Mouse (Mus musculus) adrenal gland, postnatal 4 days (tissue): Measurements from ENCODE around the gene Jaml. TPM values are rescaled to one million over a fixed set of nuclear protein-coding genes. Genes with fewer than 3 reads are reported as not detected.
"Not testable (repeated sequence)": the region's sequence is repeated elsewhere in the genome, so short reads cannot be mapped to it uniquely, and the experiment has no call there.

Experiments used
- DNase-seq, 2 experiments: peaks; one replicate each; pipeline ENCODE4 v3.0.0; 2021 to 2022; ENCODE audit warnings: low spot score in 2 of 2, mixed read lengths in 2 of 2
- long read RNA-seq, 2 experiments: library from polyadenylated mRNA; stranded (forward); transcript quantifications; one replicate each; pipeline ENCODE4 v2.0.0; 2021
- total RNA-seq, 2 experiments: library from RNA; stranded (reverse); gene quantifications; 2 replicates each; pipeline ENCODE4 v1.2.3; 2021

Gene Jaml
- 1 to 10 TPM; 1.2 to 1.6 TPM for total RNA-seq
- long read RNA-seq, experiment 1, partial matches to known transcripts = 0 of 1 reads
- long read RNA-seq, experiment 1, other reads (novel, unspliced or antisense) = 0 of 1 reads
- long read RNA-seq, experiment 2 = 0 reads

GRCm38 (mm10) chr9:45079011-45079410 lies at the start of gene Jaml:
Gene Jaml (plus strand): TSS chr9:45079183.
- no peak for DNase-seq

- DNase-seq = no peak
Observed at GRCm38 (mm10) chr9:45030341-45030740, 48.6 kb upstream of the Jaml start.

- no peak for DNase-seq
Observed at GRCm38 (mm10) chr9:45032261-45032660, 46.7 kb upstream of the Jaml start.

- DNase-seq = no peak
Observed at GRCm38 (mm10) chr9:45034526-45034925, 44.5 kb upstream of the Jaml start.

- not testable (repeated sequence) for DNase-seq
Observed at GRCm38 (mm10) chr9:45037803-45038202, 41.2 kb upstream of the Jaml start.

GRCm38 (mm10) chr9:45039499-45039898 lies 39.5 kb upstream of the Jaml start, which contains the start of gene Mpzl2:
Gene Mpzl2 (plus strand): TSS chr9:45039799.
- no peak for DNase-seq

GRCm38 (mm10) chr9:45040066-45040845 lies 38.7 kb upstream of the Jaml start:
- no peak for DNase-seq

GRCm38 (mm10) chr9:45041131-45041838 lies 37.7 kb upstream of the Jaml start:
- no peak for DNase-seq

GRCm38 (mm10) chr9:45042056-45042720 lies 36.8 kb upstream of the Jaml start:
- DNase-seq = peak in 1 of 2 experiments; percentile 24

- DNase-seq = no peak
Observed at GRCm38 (mm10) chr9:45042947-45043346, 36.0 kb upstream of the Jaml start.

- no peak for DNase-seq
Observed at GRCm38 (mm10) chr9:45046973-45047372, 32.0 kb upstream of the Jaml start.

- DNase-seq = no peak
Observed at GRCm38 (mm10) chr9:45048511-45048910, 30.5 kb upstream of the Jaml start.

- DNase-seq = no peak
Observed at GRCm38 (mm10) chr9:45049731-45050130, 29.3 kb upstream of the Jaml start.

- DNase-seq = no peak
Observed at GRCm38 (mm10) chr9:45050301-45050700, 28.7 kb upstream of the Jaml start.

- peak; percentile 68 to 72 for DNase-seq
Observed at GRCm38 (mm10) chr9:45055082-45055713, 23.8 kb upstream of the Jaml start, which contains the start of gene Mpzl3. Gene Mpzl3 (plus strand): TSS chr9:45055186.

- DNase-seq = no peak
Observed at GRCm38 (mm10) chr9:45058304-45058940, 20.6 kb upstream of the Jaml start.

- no peak for DNase-seq
Observed at GRCm38 (mm10) chr9:45060151-45060550, 18.8 kb upstream of the Jaml start.

- no peak for DNase-seq
Observed at GRCm38 (mm10) chr9:45062677-45063076, 16.3 kb upstream of the Jaml start.

- no peak for DNase-seq
Observed at GRCm38 (mm10) chr9:45064421-45064820, 14.6 kb upstream of the Jaml start.

- no peak for DNase-seq
Observed at GRCm38 (mm10) chr9:45066735-45067134, 12.2 kb upstream of the Jaml start.

GRCm38 (mm10) chr9:45071800-45072199 lies 7.2 kb upstream of the Jaml start:
- DNase-seq = no peak
